In the genomic region with DNA sequence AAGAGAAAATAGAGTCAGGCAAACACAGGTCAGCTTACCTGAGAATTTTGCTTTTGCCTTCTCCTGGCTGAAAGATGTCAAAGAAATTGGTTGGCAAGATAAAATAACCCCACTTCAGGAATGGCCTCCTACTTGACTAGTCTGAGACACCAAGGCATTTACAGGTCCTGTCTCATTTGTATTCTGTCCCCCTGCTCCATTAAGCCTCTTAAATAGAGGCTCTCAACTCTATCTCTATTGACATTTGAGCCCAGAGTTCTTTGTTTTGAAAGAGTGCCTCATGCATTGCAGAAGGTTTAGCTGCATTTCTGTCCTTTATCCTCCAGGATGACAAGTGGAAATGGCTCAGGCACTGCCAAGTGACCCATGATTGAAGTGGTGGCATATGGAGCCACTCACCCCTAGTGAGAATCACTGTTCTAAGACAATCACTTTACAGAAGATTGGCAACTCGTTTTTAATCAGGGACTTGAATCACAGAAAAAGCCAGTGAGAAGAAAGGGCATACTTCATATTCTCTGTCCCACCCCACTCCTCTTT, we compare ENCODE assay signal across 15 mouse cellular contexts. TPM values are rescaled to one million over a fixed set of nuclear protein-coding genes. Genes with fewer than 3 reads are reported as not detected.
DNase-seq lines count a peak whose midpoint lies in the region; ATAC-seq lines count a peak whose summit lies in the region.
"Had no signal": no experiment of that assay in that cellular context is flagged by ENCODE, and none has a peak within 500 bp of the region (broad histone marks: within the 10 kb centered on the region; RNA-seq: fewer than 3 reads in every experiment).

No protein-coding gene starts in this region.

- H3K9me3 ChIP-seq in kidney, embryonic 15.5 days (replicated peaks) = no peaks in the 10 kb centered on the region
- H3K9me3 ChIP-seq in forebrain, embryonic 13.5 days (replicated peaks) = no peaks in the 10 kb centered on the region
- H3K9me3 ChIP-seq in midbrain, embryonic 14.5 days (ENCODE audit: control insufficient read depth, low read length) = no peaks in the 10 kb centered on the region

- H3K36me3 ChIP-seq in kidney, embryonic 15.5 days = no peaks in the 10 kb centered on the region
- H3K36me3 ChIP-seq in forebrain, embryonic 13.5 days (ENCODE audit: poor library complexity, severe bottlenecking) = no peaks in the 10 kb centered on the region
- H3K36me3 ChIP-seq in midbrain, embryonic 14.5 days (ENCODE audit: control insufficient read depth, insufficient read depth, low read length) = no peaks in the 10 kb centered on the region

- DNase-seq in kidney, postnatal 10 days = no peak
- DNase-seq in cerebellum, adult 9-10 months = peak; percentile 67
- DNase-seq in midbrain, embryonic 14.5 days = peak; percentile 41
- no peak for DNase-seq in thymus, postnatal 25 days
- DNase-seq in heart, adult 8-10 months (ENCODE audit: low spot score) = no peak
- DNase-seq in heart, adult 11 months = no peak
- DNase-seq: gastrocnemius, postnatal 25 days; liver had no signal

- no peaks in the 10 kb centered on the region for H3K27me3 ChIP-seq in kidney, embryonic 15.5 days
- peaks cover 4% of the 10 kb centered on the region for H3K27me3 ChIP-seq in forebrain, embryonic 13.5 days
- no peaks in the 10 kb centered on the region for H3K27me3 ChIP-seq in midbrain, embryonic 14.5 days (ENCODE audit: control insufficient read depth, insufficient read depth, low read length)

- H3K27ac ChIP-seq in kidney, embryonic 15.5 days = no peak overlapping the region
- H3K27ac ChIP-seq in forebrain, embryonic 13.5 days = peak overlapping the region; percentile 22; the same call in 1 of the 2 replicates
- H3K27ac ChIP-seq in midbrain, embryonic 14.5 days (replicated peaks; ENCODE audit: low read depth, low read length) = no peak overlapping the region

- ATAC-seq in kidney, embryonic 15.5 days (replicated peaks; ENCODE audit: low FRiP score) = peak; percentile 34; the same call in 1 of the 2 replicates
- ATAC-seq in forebrain, embryonic 13.5 days = peak; percentile 73; the same call in 1 of the 2 replicates
- ATAC-seq in midbrain, embryonic 14.5 days (ENCODE audit: low FRiP score, low TSS enrichment) = no peak

- H3K4me1 ChIP-seq in kidney, embryonic 15.5 days = peaks cover 12% of the 10 kb centered on the region
- H3K4me1 ChIP-seq in forebrain, embryonic 13.5 days = peaks cover 24% of the 10 kb centered on the region
- H3K4me1 ChIP-seq in midbrain, embryonic 14.5 days (ENCODE audit: control insufficient read depth, insufficient read depth, low read length) = 0 out of 2 replicates have a peak, but pooled peaks cover 8% of the 10 kb centered on the region

- 20% methylated on average over 1 of the region's 1 CpGs for WGBS in kidney, embryonic 15.5 days
- WGBS in forebrain, embryonic 13.5 days = 0% methylated on average over 1 of the region's 1 CpGs
- 0% methylated on average over 1 of the region's 1 CpGs for WGBS in midbrain, embryonic 14.5 days

- no peak overlapping the region for H3K9ac ChIP-seq in kidney, embryonic 15.5 days
- H3K9ac ChIP-seq in forebrain, embryonic 13.5 days = no peak overlapping the region
- H3K9ac ChIP-seq in midbrain, embryonic 14.5 days (replicated peaks; ENCODE audit: low read length) = no peak overlapping the region

- H3K4me3 ChIP-seq in kidney, embryonic 15.5 days (replicated peaks) = no peak overlapping the region
- no peak overlapping the region for H3K4me3 ChIP-seq in forebrain, embryonic 13.5 days
- H3K4me3 ChIP-seq in midbrain, embryonic 14.5 days (replicated peaks; ENCODE audit: low read depth, low read length) = no peak overlapping the region

- no peak overlapping the region for H3K4me2 ChIP-seq in kidney, embryonic 15.5 days
- H3K4me2 ChIP-seq in forebrain, embryonic 13.5 days = no peak overlapping the region
- H3K4me2 ChIP-seq in midbrain, embryonic 14.5 days (ENCODE audit: low read length) = no peak overlapping the region

RNA-seq across cellular contexts. Expression of gene 4931417E11Rik, which starts 42.1 kb away (rescaled TPM):
- polyA plus RNA-seq in kidney, embryonic 15.5 days (2015; fragmentation: Nextera tagmentation; extraction: Ambion mirVana) = not detected in 2 replicates
- polyA plus RNA-seq in forebrain, embryonic 13.5 days (2015; fragmentation: Nextera tagmentation; extraction: Ambion mirVana) = not detected in 2 replicates
- not detected in 2 replicates for polyA plus RNA-seq in midbrain, embryonic 14.5 days (2014; fragmentation: Nextera tagmentation; extraction: Ambion mirVana)
- not detected for total RNA-seq in heart, adult 8-10 months (2022)
- total RNA-seq: gastrocnemius, postnatal 25 days; left cerebral cortex, adult 18-20 months; MEL had no signal
- polyA plus RNA-seq: heart, embryonic 16.5 days; intestine, embryonic 14.5 days; lung, embryonic 16.5 days had no signal

Comparison
In these comparisons a context has a peak if more than half of its experiments do, and no peak if none do; other contexts are left out.
1. DNase-seq: peak in cerebellum, adult 9-10 months (single experiment) and midbrain, embryonic 14.5 days (single experiment); none in kidney, postnatal 10 days (single experiment), thymus, postnatal 25 days (single experiment), heart, adult 8-10 months (single experiment) and heart, adult 11 months (single experiment).